Mouse (Mus musculus) limb, embryonic 12.5 days (tissue): ENCODE results near the gene Gcsam. TPM values are rescaled to one million over a fixed set of nuclear protein-coding genes. Genes with fewer than 3 reads are reported as not detected.

ENCODE experiments used
- polyA plus RNA-seq: library from polyadenylated mRNA; unstranded; fragments of >200 nt; fragmentation: Nextera tagmentation; extraction: Ambion mirVana; gene quantifications from 2 replicates; pipeline ENCODE4 v1.2.1, GENCODE M21; 2016

Gcsam gene
- polyA plus RNA-seq, 1 experiment from 2014 or later: 0.15 TPM

Other genes with a start within 250 kb of the Gcsam start
- 8.8 and 13.6 TPM in 2 replicates for gene Cd200, start 201.3 kb upstream of the Gcsam start, polyA plus RNA-seq
- not detected in 2 replicates for gene Gm609, start 117.4 kb upstream of the Gcsam start, polyA plus RNA-seq
- gene Gm17783, start 78.3 kb upstream of the Gcsam start, polyA plus RNA-seq: not detected in 2 replicates
- not detected in 2 replicates for gene Slc9c1, start 75.1 kb upstream of the Gcsam start, polyA plus RNA-seq
- gene BC016579, start 43.7 kb downstream of the Gcsam start, polyA plus RNA-seq: 0.09 and 0.19 TPM in 2 replicates
- 0.20 and 0.27 TPM in 2 replicates for gene Tmprss7, start 83.3 kb downstream of the Gcsam start, polyA plus RNA-seq
- 30.2 and 33.2 TPM in 2 replicates for gene Tagln3, start 114.2 kb downstream of the Gcsam start, polyA plus RNA-seq
- gene Abhd10, start 132.6 kb downstream of the Gcsam start, polyA plus RNA-seq: 37.3 and 41.5 TPM in 2 replicates